20 mouse cellular contexts compared by ENCODE assay signal in genomic region chr15:101059570-101060279, GRCm38 (mm10). TPM values are rescaled to one million over a fixed set of nuclear protein-coding genes. Genes with fewer than 3 reads are reported as not detected.
DNase-seq lines count a peak whose midpoint lies in the region; ATAC-seq lines count a peak whose summit lies in the region.
"Had no signal": no experiment of that assay in that cellular context is flagged by ENCODE, and none has a peak within 500 bp of the region (broad histone marks: within the 10 kb centered on the region; RNA-seq: fewer than 3 reads in every experiment).

No protein-coding gene starts in this region.

- H3K27me3 ChIP-seq in forebrain, embryonic 12.5 days, result peaks cover 43% of the 10 kb centered on the region
- H3K27me3 ChIP-seq in forebrain, embryonic 14.5 days (replicated peaks; ENCODE audit: control insufficient read depth, insufficient read depth, low read length), result peaks cover 7% of the 10 kb centered on the region
- H3K27me3 ChIP-seq in midbrain, embryonic 16.5 days (ENCODE audit: control insufficient read depth, insufficient read depth, low read depth, low read length), result peaks cover 9% of the 10 kb centered on the region

- H3K4me2 ChIP-seq in forebrain, embryonic 12.5 days, result no peak overlapping the region
- H3K4me2 ChIP-seq in forebrain, embryonic 14.5 days (ENCODE audit: low read length), result no peak overlapping the region
- no peak overlapping the region for H3K4me2 ChIP-seq in midbrain, embryonic 16.5 days (ENCODE audit: low read length)
- H3K4me2 ChIP-seq: liver, embryonic 15.5 days had no signal

- WGBS in forebrain, embryonic 12.5 days, result 14% methylated on average over 9 of the region's 9 CpGs
- 12% methylated on average over 9 of the region's 9 CpGs for WGBS in forebrain, embryonic 14.5 days
- WGBS in midbrain, embryonic 16.5 days, result 12% methylated on average over 9 of the region's 9 CpGs

- peak; percentile 61 for ATAC-seq in forebrain, embryonic 12.5 days (ENCODE audit: low FRiP score)
- no peak for ATAC-seq in forebrain, embryonic 14.5 days
- ATAC-seq in midbrain, embryonic 16.5 days, result peak; percentile 36; the same call in 1 of the 2 replicates

- no peaks in the 10 kb centered on the region for H3K9me3 ChIP-seq in forebrain, embryonic 12.5 days
- no peaks in the 10 kb centered on the region for H3K9me3 ChIP-seq in forebrain, embryonic 14.5 days (replicated peaks; ENCODE audit: control insufficient read depth, low read length)
- no peaks in the 10 kb centered on the region for H3K9me3 ChIP-seq in midbrain, embryonic 16.5 days (replicated peaks; ENCODE audit: control insufficient read depth, low read length, poor library complexity, severe bottlenecking)
- H3K9me3 ChIP-seq: liver, embryonic 15.5 days had no signal

- H3K4me3 ChIP-seq in forebrain, embryonic 12.5 days (replicated peaks), result no peak overlapping the region
- no peak overlapping the region for H3K4me3 ChIP-seq in forebrain, embryonic 14.5 days (ENCODE audit: low read depth, low read length)
- H3K4me3 ChIP-seq in midbrain, embryonic 16.5 days (ENCODE audit: low read depth, low read length), result no peak overlapping the region
- H3K4me3 ChIP-seq: left cerebral cortex, adult 2 months; liver, embryonic 15.5 days had no signal

- no peak for DNase-seq in forebrain, embryonic 14.5 days (ENCODE audit: low spot score)
- DNase-seq in Muller cell, postnatal 12 days (ENCODE audit: inconsistent ontology term), result peak; percentile 36
- peak; percentile 49 for DNase-seq in fat pad, adult 2 months (ENCODE audit: extremely low read depth, low read depth, low spot score)
- DNase-seq in ovary, adult 18-20 months (ENCODE audit: low spot score), result no peak
- DNase-seq in urinary bladder, postnatal 14 days (ENCODE audit: low spot score), result no peak
- DNase-seq: B cell, adult 2 months; cerebellum, adult 11-12 months; heart, adult 11 months; kidney, adult 9 months; lung, postnatal 36 days; right cerebral cortex, postnatal 14 days; thymus, postnatal 25 days had no signal

- H3K27ac ChIP-seq in forebrain, embryonic 12.5 days, result 0 out of 2 replicates have a peak overlapping the region, but pooled peaks have one; percentile 36
- H3K27ac ChIP-seq in forebrain, embryonic 14.5 days (ENCODE audit: low read depth, low read length), result no peak overlapping the region
- H3K27ac ChIP-seq in midbrain, embryonic 16.5 days (ENCODE audit: low read length), result no peak overlapping the region
- H3K27ac ChIP-seq: left cerebral cortex, adult 2 months; liver, embryonic 15.5 days; stomach, postnatal 0 days had no signal

- H3K9ac ChIP-seq in forebrain, embryonic 12.5 days, result peak overlapping the region; percentile 7; the same call in 1 of the 2 replicates
- no peak overlapping the region for H3K9ac ChIP-seq in forebrain, embryonic 14.5 days (ENCODE audit: low read length)
- H3K9ac ChIP-seq in midbrain, embryonic 16.5 days (ENCODE audit: low read depth, low read length), result no peak overlapping the region
- H3K9ac ChIP-seq: liver, embryonic 15.5 days had no signal

- H3K4me1 ChIP-seq in forebrain, embryonic 12.5 days, result peaks cover 45% of the 10 kb centered on the region
- H3K4me1 ChIP-seq in forebrain, embryonic 14.5 days (ENCODE audit: control insufficient read depth, insufficient read depth, low read length), result peaks cover 8% of the 10 kb centered on the region
- H3K4me1 ChIP-seq in midbrain, embryonic 16.5 days (ENCODE audit: control insufficient read depth, insufficient read depth, low read length), result no peaks in the 10 kb centered on the region
- H3K4me1 ChIP-seq: liver, embryonic 15.5 days had no signal

- H3K36me3 ChIP-seq in forebrain, embryonic 12.5 days (replicated peaks), result no peaks in the 10 kb centered on the region; the same call in 1 of the 2 replicates
- H3K36me3 ChIP-seq in forebrain, embryonic 14.5 days (ENCODE audit: control insufficient read depth, insufficient read depth, low read length), result no peaks in the 10 kb centered on the region
- H3K36me3 ChIP-seq in midbrain, embryonic 16.5 days (ENCODE audit: control insufficient read depth, insufficient read depth, low read length), result no peaks in the 10 kb centered on the region
- H3K36me3 ChIP-seq: liver, embryonic 15.5 days had no signal

RNA-seq across cellular contexts. Expression of gene Gm47841, which starts 12.5 kb away (rescaled TPM):
- polyA plus RNA-seq in forebrain, embryonic 12.5 days (2016; fragmentation: Nextera tagmentation; extraction: Ambion mirVana), result not detected in 2 replicates
- not detected in 2 replicates for polyA plus RNA-seq in forebrain, embryonic 14.5 days (2014; fragmentation: Nextera tagmentation; extraction: Ambion mirVana)
- not detected in 2 replicates for polyA plus RNA-seq in midbrain, embryonic 16.5 days (2015; fragmentation: Nextera tagmentation; extraction: Ambion mirVana)
- polyA plus RNA-seq: cortical plate, adult 2 months; heart, embryonic 16.5 days; limb, embryonic 11.5 days; liver, embryonic 15.5 days; stomach, postnatal 0 days had no signal

RNA-seq across cellular contexts. Expression of gene Fignl2, which starts 18.6 kb away (rescaled TPM):
- polyA plus RNA-seq in forebrain, embryonic 12.5 days (2016; fragmentation: Nextera tagmentation; extraction: Ambion mirVana), result 0.21 and 0.22 TPM in 2 replicates
- polyA plus RNA-seq in forebrain, embryonic 14.5 days (2014; fragmentation: Nextera tagmentation; extraction: Ambion mirVana), result 0.09 TPM in 1 of 2 replicates, not detected in the other
- 0.04 TPM in 1 of 2 replicates, not detected in the other for polyA plus RNA-seq in midbrain, embryonic 16.5 days (2015; fragmentation: Nextera tagmentation; extraction: Ambion mirVana)

RNA-seq across cellular contexts. Expression of gene Ankrd33, which starts 55.8 kb away (rescaled TPM):
- polyA plus RNA-seq in forebrain, embryonic 12.5 days (2016; fragmentation: Nextera tagmentation; extraction: Ambion mirVana), result not detected in 2 replicates
- not detected in 2 replicates for polyA plus RNA-seq in forebrain, embryonic 14.5 days (2014; fragmentation: Nextera tagmentation; extraction: Ambion mirVana)
- polyA plus RNA-seq in midbrain, embryonic 16.5 days (2015; fragmentation: Nextera tagmentation; extraction: Ambion mirVana), result not detected in 2 replicates
- polyA plus RNA-seq: cortical plate, adult 2 months; heart, embryonic 16.5 days; limb, embryonic 11.5 days; liver, embryonic 15.5 days; stomach, postnatal 0 days had no signal

Comparison
In these comparisons a context has a peak if more than half of its experiments do, and no peak if none do; other contexts are left out.
1. DNase-seq: peak in Muller cell, postnatal 12 days (single experiment) and fat pad, adult 2 months (single experiment); none in forebrain, embryonic 14.5 days (single experiment), ovary, adult 18-20 months (single experiment) and urinary bladder, postnatal 14 days (single experiment).